ENCODE assay signal across 7 mouse cellular contexts in genomic region chr16:87440184-87440686, GRCm38 (mm10). TPM values are rescaled to one million over a fixed set of nuclear protein-coding genes. Genes with fewer than 3 reads are reported as not detected.
DNase-seq lines count a peak whose midpoint lies in the region; ATAC-seq lines count a peak whose summit lies in the region.

Gene Rwdd2b (minus strand): TSS chr16:87440573.

- H3K36me3 ChIP-seq in embryonic facial prominence, embryonic 11.5 days (replicated peaks; ENCODE audit: control insufficient read depth, insufficient read depth, low read depth, low read length) = no peaks in the 10 kb centered on the region
- H3K36me3 ChIP-seq in limb, embryonic 10.5 days = no peaks in the 10 kb centered on the region
- H3K36me3 ChIP-seq in midbrain, embryonic 13.5 days = no peaks in the 10 kb centered on the region

- H3K27me3 ChIP-seq in embryonic facial prominence, embryonic 11.5 days (ENCODE audit: control insufficient read depth, insufficient read depth, low read length) = no peaks in the 10 kb centered on the region
- no peaks in the 10 kb centered on the region for H3K27me3 ChIP-seq in limb, embryonic 10.5 days (ENCODE audit: low read depth, poor library complexity, severe bottlenecking)
- no peaks in the 10 kb centered on the region for H3K27me3 ChIP-seq in midbrain, embryonic 13.5 days

- H3K9ac ChIP-seq in embryonic facial prominence, embryonic 11.5 days (replicated peaks; ENCODE audit: low read length) = peak within 1 kb of the TSS; percentile 92
- H3K9ac ChIP-seq in midbrain, embryonic 13.5 days (replicated peaks) = peak within 1 kb of the TSS; percentile 81

- peak; percentile 96 for DNase-seq in adrenal gland, postnatal 14 days
- peak; percentile 96 for DNase-seq in embryonic facial prominence, embryonic 11.5 days (ENCODE audit: low spot score)
- peak; percentile 92 for DNase-seq in kidney, adult 11 months
- DNase-seq in limb, embryonic 10.5 days (ENCODE audit: low spot score) = peak; percentile 91
- DNase-seq in spleen, adult 12 weeks (ENCODE audit: low spot score) = peak; percentile 94

- ATAC-seq in embryonic facial prominence, embryonic 11.5 days (replicated peaks; ENCODE audit: insufficient number of reproducible peaks, low FRiP score, low TSS enrichment, low read depth) = peak; percentile 93
- peak; percentile 93 for ATAC-seq in granulocyte monocyte progenitor cell, adult 5-6 weeks (replicated peaks; ENCODE audit: poor library complexity, severe bottlenecking)
- peak; percentile 97 for ATAC-seq in midbrain, embryonic 13.5 days

- H3K27ac ChIP-seq in embryonic facial prominence, embryonic 11.5 days (replicated peaks; ENCODE audit: low read depth, low read length) = peak within 1 kb of the TSS; percentile 68
- H3K27ac ChIP-seq in limb, embryonic 10.5 days = peak within 1 kb of the TSS; percentile 96
- H3K27ac ChIP-seq in midbrain, embryonic 13.5 days = peak within 1 kb of the TSS; percentile 88

- peak within 1 kb of the TSS; percentile 77 for H3K4me3 ChIP-seq in embryonic facial prominence, embryonic 11.5 days (ENCODE audit: low read depth, low read length)
- peak within 1 kb of the TSS; percentile 81 for H3K4me3 ChIP-seq in limb, embryonic 10.5 days
- peak within 1 kb of the TSS; percentile 61 for H3K4me3 ChIP-seq in midbrain, embryonic 13.5 days (replicated peaks)

- WGBS in embryonic facial prominence, embryonic 11.5 days = 0% methylated on average over 38 of the region's 38 CpGs
- under 1% methylated on average over 38 of the region's 38 CpGs for WGBS in limb, embryonic 10.5 days
- under 1% methylated on average over 38 of the region's 38 CpGs for WGBS in midbrain, embryonic 13.5 days

- no peaks in the 10 kb centered on the region for H3K4me1 ChIP-seq in embryonic facial prominence, embryonic 11.5 days (ENCODE audit: control insufficient read depth, insufficient read depth, low read length)
- H3K4me1 ChIP-seq in limb, embryonic 10.5 days = peaks cover 17% of the 10 kb centered on the region
- H3K4me1 ChIP-seq in midbrain, embryonic 13.5 days (replicated peaks) = peaks cover 15% of the 10 kb centered on the region

- H3K4me2 ChIP-seq in embryonic facial prominence, embryonic 11.5 days (ENCODE audit: low read depth, low read length) = peak within 1 kb of the TSS; percentile 62
- H3K4me2 ChIP-seq in midbrain, embryonic 13.5 days (replicated peaks) = peak within 1 kb of the TSS; percentile 68

- no peaks in the 10 kb centered on the region for H3K9me3 ChIP-seq in embryonic facial prominence, embryonic 11.5 days (replicated peaks; ENCODE audit: control insufficient read depth, low read length)
- no peaks in the 10 kb centered on the region for H3K9me3 ChIP-seq in limb, embryonic 10.5 days (replicated peaks)
- no peaks in the 10 kb centered on the region for H3K9me3 ChIP-seq in midbrain, embryonic 13.5 days

RNA-seq across cellular contexts. Expression of gene Rwdd2b, which starts in this region (rescaled TPM):
- 6.4 and 8.6 TPM in 2 replicates for total RNA-seq in adrenal gland, postnatal 14 days (2021)
- 12.7 and 14.7 TPM in 2 replicates for polyA plus RNA-seq in embryonic facial prominence, embryonic 11.5 days (2014; fragmentation: Nextera tagmentation; extraction: Ambion mirVana)
- 11.1 and 16.9 TPM in 2 replicates for total RNA-seq in granulocyte monocyte progenitor cell, adult 5-6 weeks (2014; fragmentation: Nextera tagmentation)
- total RNA-seq in granulocyte monocyte progenitor cell, adult 5-6 weeks (2017) = 17.5 and 18.5 TPM in 2 replicates
- 10.0 and 12.0 TPM in 2 replicates for polyA plus RNA-seq in limb, embryonic 10.5 days (2016; fragmentation: Nextera tagmentation; extraction: Ambion mirVana)
- polyA plus RNA-seq in midbrain, embryonic 13.5 days (2015; fragmentation: Nextera tagmentation; extraction: Ambion mirVana) = 13.4 and 13.8 TPM in 2 replicates

Comparison
In these comparisons a context has a peak if more than half of its experiments do, and no peak if none do; other contexts are left out.
1. Peak in every context shown above with its lines: DNase-seq, ATAC-seq, H3K4me3 ChIP-seq and H3K27ac ChIP-seq.